Mouse (Mus musculus) embryonic facial prominence, embryonic 13.5 days (tissue): Measurements from ENCODE around the gene Wbp4. TPM values are rescaled to one million over a fixed set of nuclear protein-coding genes. Genes with fewer than 3 reads are reported as not detected.

Experiments
- ATAC-seq: fragments of 200-750 bp; cut with Nextera tagmentation; 2 replicates; pipeline ENCODE4 v1.8.0; 2017; ENCODE audit warnings: low read depth; ENCODE audit not compliant: insufficient number of reproducible peaks, insufficient read depth, low FRiP score, low TSS enrichment
- H3K27ac ChIP-seq: fragments of 300-500 bp; sonication (generic); 2 replicates; pipeline ENCODE4 v1.5.1; 2015; ENCODE audit warnings: moderate library complexity, mild to moderate bottlenecking, inconsistent platforms
- H3K27me3 ChIP-seq: fragments of 300-500 bp; sonication (generic); 2 replicates; pipeline ENCODE4 v1.6.1; 2015; ENCODE audit warnings: mild to moderate bottlenecking, inconsistent platforms
- H3K36me3 ChIP-seq: fragments of 300-500 bp; sonication (generic); 2 replicates; pipeline ENCODE4 v1.6.1; 2015; ENCODE audit warnings: mild to moderate bottlenecking, inconsistent platforms
- H3K4me1 ChIP-seq: fragments of 300-500 bp; sonication (generic); 2 replicates; pipeline ENCODE4 v1.6.1; 2015; ENCODE audit warnings: inconsistent platforms
- H3K4me2 ChIP-seq: fragments of 300-500 bp; sonication (generic); 2 replicates; pipeline ENCODE4 v1.6.1; 2015; ENCODE audit warnings: moderate library complexity, mild to moderate bottlenecking, inconsistent platforms
- H3K4me3 ChIP-seq: fragments of 300-500 bp; sonication (generic); 2 replicates; pipeline ENCODE4 v1.5.1; 2015; ENCODE audit warnings: mild to moderate bottlenecking, inconsistent platforms
- H3K9ac ChIP-seq: fragments of 300-500 bp; sonication (generic); 2 replicates; pipeline ENCODE4 v1.6.1; 2015; ENCODE audit warnings: mild to moderate bottlenecking, inconsistent platforms
- H3K9me3 ChIP-seq: fragments of 300-500 bp; sonication (generic); 2 replicates; pipeline ENCODE4 v1.6.1; 2016; ENCODE audit warnings: inconsistent platforms
- WGBS: fragments of 180-500 bp; shearing (Covaris S2); methylation state at CpG from one replicate; pipeline ENCODE4 v1.1.7; 2015; ENCODE audit warnings: mixed read lengths; 5-methylcytosine and 5-hydroxymethylcytosine counted together
- polyA plus RNA-seq: library from polyadenylated mRNA; unstranded; fragments of >200 nt; fragmentation: Nextera tagmentation; extraction: Ambion mirVana; gene quantifications from 2 replicates; pipeline ENCODE4 v1.2.1, GENCODE M21; 2015

The Wbp4 gene
- polyA plus RNA-seq, 1 experiment from 2014 or later = 53.6 TPM

DNA sequence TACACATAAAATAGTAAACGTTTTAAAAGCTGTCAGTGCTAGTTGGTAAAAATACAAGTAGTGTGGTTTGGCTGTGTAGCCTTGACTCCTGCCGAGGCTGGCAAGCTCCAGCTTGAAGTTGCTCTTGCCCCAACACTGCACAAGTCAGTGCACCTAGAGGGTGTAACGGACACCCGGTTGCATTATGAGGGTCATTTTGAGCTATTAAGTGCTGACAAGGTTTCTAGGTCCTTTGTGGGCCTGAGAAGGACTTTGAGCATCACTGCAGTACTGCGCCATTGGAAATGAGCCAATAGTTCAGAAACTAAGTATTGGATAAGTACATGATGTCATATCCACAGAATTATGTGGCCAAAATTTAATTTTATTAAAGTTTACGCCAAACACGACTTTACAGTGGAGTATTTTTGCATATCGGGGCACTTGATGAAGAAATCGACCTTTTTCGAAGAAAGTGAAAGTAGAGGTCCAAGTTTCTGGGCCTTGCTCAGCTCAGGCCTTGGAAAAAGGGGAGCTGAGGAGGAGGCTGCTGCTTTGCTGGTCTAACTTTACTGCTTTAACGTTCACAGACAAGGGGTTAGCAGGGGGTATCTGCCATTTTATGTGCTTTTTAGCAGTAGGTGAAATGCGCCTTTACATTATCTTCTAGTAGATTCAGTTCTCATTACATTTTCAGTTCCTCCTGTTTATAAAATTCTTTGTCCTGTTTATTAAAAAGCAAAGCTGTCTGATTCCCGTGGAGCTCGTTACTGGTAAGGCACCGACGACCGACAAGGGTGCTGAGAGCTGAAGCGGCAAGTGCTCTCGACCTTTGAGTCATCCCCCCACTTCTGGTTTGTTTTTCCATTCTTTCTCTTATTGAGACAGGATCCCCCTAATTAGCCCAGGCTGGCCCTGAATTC is 37.7 kb upstream of the Wbp4 start:
- ATAC-seq = no peak
- Histone ChIP-seq H3K4me1 (peaks cover 13% of the 10 kb centered on the region), H3K9me3 (no peaks in the 10 kb centered on the region), H3K9ac (no peak overlapping the region), H3K4me3 (no peak overlapping the region), H3K36me3 (no peaks in the 10 kb centered on the region), H3K27ac (0 out of 2 replicates have a peak overlapping the region, but pooled peaks have one; percentile 13), H3K27me3 (no peaks in the 10 kb centered on the region), H3K4me2 (no peak overlapping the region)
- 70% methylated on average over 19 of the region's 19 CpGs for WGBS

DNA sequence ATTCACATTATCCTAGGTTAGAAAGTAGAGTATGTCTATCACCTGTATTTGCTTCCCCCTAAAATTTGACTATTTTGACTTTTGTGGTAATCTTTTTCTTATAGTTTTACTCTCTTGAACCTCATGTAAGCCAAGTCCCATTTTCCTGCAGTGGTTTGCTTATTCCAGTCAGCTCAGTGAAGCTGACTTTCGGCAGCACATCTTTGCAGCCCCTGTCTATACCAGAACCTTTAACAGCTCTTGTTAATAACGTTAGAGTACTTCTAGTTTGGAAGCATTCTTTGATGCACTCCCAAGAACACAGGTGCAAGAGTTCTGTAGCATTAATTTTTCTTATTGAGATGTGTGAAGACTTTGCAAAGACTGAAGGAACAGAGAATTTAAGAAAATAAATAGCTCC is 36.8 kb upstream of the Wbp4 start:
- 71% methylated on average over 2 of the region's 2 CpGs for WGBS
- Histone ChIP-seq H3K9me3 (no peaks in the 10 kb centered on the region), H3K36me3 (no peaks in the 10 kb centered on the region), H3K4me3 (no peak overlapping the region), H3K4me1 (peaks cover 13% of the 10 kb centered on the region), H3K27me3 (no peaks in the 10 kb centered on the region), H3K9ac (no peak overlapping the region), H3K27ac (no peak overlapping the region), H3K4me2 (no peak overlapping the region)
- no peak for ATAC-seq

DNA sequence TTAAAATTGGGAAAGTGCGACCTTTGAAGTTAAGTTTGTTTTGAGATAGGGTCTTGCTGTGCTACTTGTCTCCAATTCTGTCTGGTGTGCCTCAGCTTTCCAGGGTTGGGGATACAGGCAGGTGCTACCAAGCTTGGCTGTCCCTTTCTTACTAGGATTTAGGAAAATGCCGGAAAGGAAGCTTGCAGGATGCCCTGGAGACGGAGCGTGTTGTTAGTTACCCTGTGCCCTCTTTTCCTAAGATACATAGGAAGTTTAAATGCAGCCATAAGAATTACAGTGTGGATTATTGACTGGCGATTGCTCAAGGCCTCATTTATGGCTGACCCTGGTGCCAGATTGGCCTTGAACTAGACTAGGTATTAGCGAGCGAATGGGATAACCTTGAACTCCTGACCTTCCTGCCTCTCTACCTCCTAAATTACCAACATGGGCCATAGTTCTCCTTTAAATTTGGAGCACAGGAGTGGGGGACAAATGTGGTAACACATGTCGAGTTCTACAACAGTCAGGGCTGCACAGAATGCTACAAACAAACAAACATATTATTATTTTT is 35.9 kb upstream of the Wbp4 start:
- Histone ChIP-seq H3K36me3 (no peaks in the 10 kb centered on the region), H3K9ac (no peak overlapping the region), H3K4me1 (peaks cover 13% of the 10 kb centered on the region), H3K27ac (no peak overlapping the region), H3K4me2 (0 out of 2 replicates have a peak overlapping the region, but pooled peaks have one; percentile 5), H3K9me3 (no peaks in the 10 kb centered on the region), H3K4me3 (no peak overlapping the region), H3K27me3 (no peaks in the 10 kb centered on the region)
- no peak for ATAC-seq
- WGBS = 87% methylated on average over 8 of the region's 8 CpGs

DNA sequence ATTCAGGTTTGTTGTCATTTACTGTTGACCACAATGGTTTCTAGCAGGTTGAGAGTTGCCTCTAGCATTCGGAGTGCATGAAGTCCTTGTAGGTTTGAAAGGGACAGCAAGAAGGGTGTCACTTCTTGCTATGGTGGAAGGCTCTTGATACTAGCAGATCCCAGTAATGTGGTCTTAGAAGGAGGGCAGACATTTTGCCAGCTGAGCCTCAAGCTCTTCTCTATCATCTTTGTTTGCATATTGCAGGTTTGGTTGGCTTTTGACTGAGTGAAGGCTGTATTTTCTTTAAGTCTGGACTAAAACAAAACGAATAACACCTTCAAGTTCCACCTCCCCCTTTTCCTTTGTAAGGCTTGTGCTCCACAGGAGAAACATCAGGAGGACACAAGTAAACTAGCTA is 35.4 kb upstream of the Wbp4 start:
- Histone ChIP-seq H3K27me3 (no peaks in the 10 kb centered on the region), H3K36me3 (no peaks in the 10 kb centered on the region), H3K27ac (no peak overlapping the region), H3K9ac (no peak overlapping the region), H3K4me3 (no peak overlapping the region), H3K9me3 (no peaks in the 10 kb centered on the region), H3K4me2 (0 out of 2 replicates have a peak overlapping the region, but pooled peaks have one; percentile 5), H3K4me1 (peaks cover 13% of the 10 kb centered on the region)
- WGBS = 63% methylated on average over 2 of the region's 2 CpGs
- no peak for ATAC-seq

DNA sequence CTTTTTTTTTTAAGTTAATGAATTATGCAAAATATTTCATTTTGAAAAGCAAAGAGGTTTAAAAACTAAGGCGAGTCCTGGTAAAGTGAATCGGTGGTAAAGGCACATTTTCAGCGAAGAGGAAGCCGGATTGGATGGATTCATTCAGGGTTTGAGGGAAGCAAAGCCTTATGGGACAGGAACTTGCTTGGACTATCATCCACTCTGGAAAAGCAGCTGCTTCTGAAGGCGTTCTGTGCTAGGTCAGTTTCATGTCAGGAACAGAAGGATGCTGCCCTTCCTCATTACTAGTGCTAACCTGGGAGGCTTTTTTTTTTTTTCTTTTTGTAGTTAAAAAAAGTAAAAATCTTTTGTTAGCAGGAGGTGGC is 34.9 kb upstream of the Wbp4 start:
- no peak for ATAC-seq
- H3K9me3 ChIP-seq = no peaks in the 10 kb centered on the region
- no peaks in the 10 kb centered on the region for H3K36me3 ChIP-seq
- H3K27ac ChIP-seq = 0 out of 2 replicates have a peak overlapping the region, but pooled peaks have one; percentile 72
- peak overlapping the region; percentile 28; the same call in 1 of the 2 replicates for H3K4me2 ChIP-seq
- WGBS = 75% methylated on average over 5 of the region's 5 CpGs
- H3K9ac ChIP-seq = no peak overlapping the region
- peaks cover 13% of the 10 kb centered on the region for H3K4me1 ChIP-seq
- H3K27me3 ChIP-seq = no peaks in the 10 kb centered on the region
- H3K4me3 ChIP-seq = no peak overlapping the region

DNA sequence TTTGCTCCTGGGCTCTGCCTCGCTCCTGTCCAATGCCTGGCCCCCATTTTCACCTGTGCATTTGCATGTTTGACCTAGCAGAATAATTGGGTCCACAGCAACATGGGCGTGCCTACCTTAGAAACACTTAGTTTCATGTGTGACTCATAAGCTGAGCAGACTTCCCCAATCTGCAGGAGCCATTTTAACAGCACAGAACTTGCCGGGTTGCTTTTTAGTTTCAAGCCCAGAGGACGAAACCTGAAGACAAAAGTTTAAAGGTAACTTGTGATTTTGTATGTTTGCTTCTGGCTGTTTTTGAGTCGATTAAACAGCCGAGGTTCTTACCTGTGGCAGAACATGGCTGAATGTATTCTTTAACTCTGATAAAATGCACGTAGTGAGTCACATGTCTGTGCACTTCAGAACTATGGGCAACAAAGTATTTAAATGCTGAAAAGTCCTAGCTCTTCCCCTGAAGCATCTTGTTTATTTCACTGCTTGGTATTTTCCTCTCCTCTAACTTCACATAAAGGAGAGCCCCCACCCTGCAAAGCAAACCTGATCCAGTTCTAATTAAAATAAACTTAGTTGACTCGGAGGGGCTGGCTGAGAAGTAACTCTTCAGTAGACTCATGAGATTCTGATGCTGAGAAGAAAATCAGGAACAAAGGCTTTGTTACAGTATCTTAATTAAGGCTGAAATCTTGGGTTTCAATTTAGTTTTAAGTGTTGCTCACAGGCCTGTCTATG is 34.4 kb upstream of the Wbp4 start:
- Histone ChIP-seq H3K9ac (no peak overlapping the region), H3K27me3 (no peaks in the 10 kb centered on the region), H3K4me1 (peaks cover 16% of the 10 kb centered on the region), H3K27ac (peak overlapping the region; percentile 72), H3K9me3 (no peaks in the 10 kb centered on the region), H3K4me2 (peak overlapping the region; percentile 28), H3K4me3 (peak overlapping the region; percentile 16), H3K36me3 (no peaks in the 10 kb centered on the region)
- ATAC-seq = no peak
- 57% methylated on average over 8 of the region's 8 CpGs for WGBS

DNA sequence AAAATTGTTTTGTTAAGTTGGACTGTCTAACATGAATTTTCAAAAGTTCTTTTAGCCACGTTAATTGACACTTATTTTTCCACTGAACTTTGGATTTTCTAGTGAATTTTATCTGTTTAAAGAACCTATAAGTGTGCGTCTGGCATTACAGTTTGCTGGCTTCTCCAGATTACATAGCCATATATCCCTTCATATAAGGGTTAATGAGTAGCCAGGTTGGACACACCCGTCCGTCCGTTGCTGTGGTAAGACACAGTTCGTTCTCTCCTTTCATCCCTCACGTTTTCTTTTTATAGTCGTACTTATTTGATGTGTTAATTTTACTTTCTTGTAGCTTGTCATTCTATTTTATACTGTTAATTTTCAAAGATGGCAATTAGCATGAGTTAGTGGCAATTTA is 33.8 kb upstream of the Wbp4 start:
- H3K27ac ChIP-seq = no peak overlapping the region
- 0 out of 2 replicates have a peak overlapping the region, but pooled peaks have one; percentile 28 for H3K4me2 ChIP-seq
- 76% methylated on average over 8 of the region's 8 CpGs for WGBS
- no peaks in the 10 kb centered on the region for H3K27me3 ChIP-seq
- no peaks in the 10 kb centered on the region for H3K36me3 ChIP-seq
- H3K9ac ChIP-seq = no peak overlapping the region
- H3K9me3 ChIP-seq = no peaks in the 10 kb centered on the region
- ATAC-seq = no peak
- H3K4me3 ChIP-seq = no peak overlapping the region
- peaks cover 21% of the 10 kb centered on the region for H3K4me1 ChIP-seq

DNA sequence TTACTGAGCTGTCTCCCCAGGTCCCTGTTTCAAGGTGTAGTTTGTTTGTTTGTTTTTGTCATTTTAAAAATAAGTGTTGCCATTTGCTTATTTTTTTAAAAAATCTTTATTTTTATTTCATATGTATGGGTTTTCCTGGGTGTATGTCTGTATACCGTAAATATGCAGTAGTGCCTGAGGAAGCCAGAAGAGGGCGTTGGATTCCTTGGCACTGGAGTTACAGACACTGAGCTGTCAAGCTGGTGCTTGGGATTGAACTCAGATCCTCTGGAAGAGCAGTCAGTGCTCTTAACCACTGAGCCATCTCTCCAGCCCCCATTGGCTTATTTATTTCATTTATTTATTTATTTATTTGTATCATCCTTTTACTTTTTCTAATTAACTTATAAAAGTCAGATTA is 32.6 kb upstream of the Wbp4 start:
- H3K4me2 ChIP-seq = no peak overlapping the region
- H3K4me3 ChIP-seq = no peak overlapping the region
- 78% methylated on average over 2 of the region's 2 CpGs for WGBS
- no peak for ATAC-seq
- H3K4me1 ChIP-seq = peaks cover 21% of the 10 kb centered on the region
- no peaks in the 10 kb centered on the region for H3K36me3 ChIP-seq
- H3K9ac ChIP-seq = no peak overlapping the region
- no peaks in the 10 kb centered on the region for H3K9me3 ChIP-seq
- H3K27me3 ChIP-seq = no peaks in the 10 kb centered on the region
- no peak overlapping the region for H3K27ac ChIP-seq

DNA sequence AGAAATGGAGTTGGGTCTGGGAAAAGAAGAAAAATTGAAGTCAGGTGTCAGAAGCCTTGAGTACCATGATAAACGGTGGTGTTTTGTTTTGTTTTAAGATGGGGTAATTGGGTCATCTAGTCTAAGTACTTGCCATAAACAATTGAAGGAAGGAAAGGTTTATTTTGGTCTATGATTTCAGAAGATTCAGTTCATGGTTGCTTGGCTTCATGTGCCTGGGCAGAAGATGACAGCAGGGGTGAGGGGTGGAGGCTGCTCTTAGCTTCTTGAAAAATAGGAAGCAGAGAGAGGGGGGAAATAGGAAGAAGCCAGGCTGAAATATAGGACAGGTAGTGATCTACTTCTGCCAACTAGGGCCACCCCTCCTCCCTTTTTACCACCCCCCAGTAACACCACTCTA is 30.2 kb upstream of the Wbp4 start:
- no peak overlapping the region for H3K4me3 ChIP-seq
- H3K9ac ChIP-seq = no peak overlapping the region
- no peaks in the 10 kb centered on the region for H3K36me3 ChIP-seq
- H3K27me3 ChIP-seq = no peaks in the 10 kb centered on the region
- H3K4me2 ChIP-seq = no peak overlapping the region
- H3K27ac ChIP-seq = no peak overlapping the region
- 61% methylated on average over 1 of the region's 1 CpGs for WGBS
- H3K4me1 ChIP-seq = peaks cover 16% of the 10 kb centered on the region
- ATAC-seq = no peak
- no peaks in the 10 kb centered on the region for H3K9me3 ChIP-seq

DNA sequence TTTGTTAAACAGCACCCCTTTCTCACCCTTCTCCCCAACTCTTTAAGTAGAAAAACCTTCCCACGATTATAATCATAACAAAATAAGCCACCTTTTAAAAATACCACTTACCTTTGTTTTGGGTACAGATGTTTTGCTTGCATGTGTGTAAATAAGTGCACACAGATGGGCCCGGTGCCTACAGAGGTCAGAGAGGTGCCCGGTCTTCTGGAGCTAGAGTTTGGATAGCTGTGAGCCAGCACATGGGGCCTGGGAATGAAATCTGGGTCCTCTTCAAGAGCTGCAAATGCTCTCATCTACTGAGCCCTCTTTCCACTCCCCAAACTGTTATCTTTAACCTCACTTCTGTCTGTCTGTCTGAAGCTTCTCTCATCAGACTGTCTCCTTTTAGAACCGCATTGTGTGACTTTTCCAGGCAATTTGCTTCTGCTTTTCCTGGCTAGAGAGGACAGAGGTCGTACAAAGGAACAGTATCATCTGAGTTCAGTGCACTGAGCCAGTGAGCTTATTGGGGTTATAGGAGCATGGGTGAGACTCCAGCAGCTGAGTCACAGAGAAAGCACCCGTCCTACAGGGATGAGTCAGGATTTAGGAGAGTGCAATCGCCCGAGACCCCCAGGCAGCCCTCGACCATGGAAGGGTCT is 27.5 kb upstream of the Wbp4 start:
- no peak overlapping the region for H3K4me3 ChIP-seq
- no peaks in the 10 kb centered on the region for H3K36me3 ChIP-seq
- ATAC-seq = no peak
- no peaks in the 10 kb centered on the region for H3K27me3 ChIP-seq
- no peaks in the 10 kb centered on the region for H3K9me3 ChIP-seq
- H3K4me2 ChIP-seq = no peak overlapping the region
- peaks cover 12% of the 10 kb centered on the region for H3K4me1 ChIP-seq
- no peak overlapping the region for H3K27ac ChIP-seq
- H3K9ac ChIP-seq = no peak overlapping the region
- WGBS = 70% methylated on average over 9 of the region's 9 CpGs

DNA sequence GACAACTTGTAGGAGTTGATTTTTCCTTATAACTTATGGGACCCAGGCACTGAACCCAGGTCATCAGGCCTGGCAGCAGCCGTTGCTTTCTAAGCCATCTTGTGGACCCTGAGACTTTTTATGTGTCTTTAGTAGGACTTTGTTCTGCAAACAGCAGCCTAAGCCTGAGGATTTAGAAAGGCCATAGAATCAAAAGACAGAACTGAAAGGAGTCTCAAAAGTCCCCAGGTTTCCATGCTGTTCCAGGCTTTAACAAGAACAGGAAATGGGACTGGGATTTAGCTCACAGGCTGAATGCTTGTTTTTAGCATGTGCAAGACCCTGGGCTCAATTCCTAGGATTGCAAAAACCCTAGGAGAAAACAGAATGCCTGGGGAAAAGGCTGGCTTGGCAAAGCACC is 26.5 kb upstream of the Wbp4 start:
- no peak overlapping the region for H3K9ac ChIP-seq
- no peaks in the 10 kb centered on the region for H3K9me3 ChIP-seq
- H3K27ac ChIP-seq = no peak overlapping the region
- ATAC-seq = no peak
- H3K27me3 ChIP-seq = no peaks in the 10 kb centered on the region
- 75% methylated on average over 1 of the region's 1 CpGs for WGBS
- no peak overlapping the region for H3K4me2 ChIP-seq
- H3K4me1 ChIP-seq = peaks cover 17% of the 10 kb centered on the region
- H3K4me3 ChIP-seq = no peak overlapping the region
- H3K36me3 ChIP-seq = no peaks in the 10 kb centered on the region
